Mouse (Mus musculus) heart, adult 10 weeks (tissue): ENCODE results near the gene Fam135a. TPM values are rescaled to one million over a fixed set of nuclear protein-coding genes. Genes with fewer than 3 reads are reported as not detected.

Experiments
- polyA plus RNA-seq: library from polyadenylated mRNA; stranded (reverse); fragments of 350-450 nt; fragmentation: Illumina TruSeq; extraction: RNeasy Lipid Tissue Mini Kit (QIAGEN cat#74804); gene quantifications from one replicate; pipeline ENCODE4 v1.2.3, GENCODE M21; 2014; ENCODE audit warnings: low read depth, low replicate concordance

The Fam135a gene
- polyA plus RNA-seq, result 27.1 TPM

GRCm38 (mm10) chr1:24099926-24100869 lies at the start of gene Fam135a:
Gene Fam135a (minus strand): TSS chr1:24100341.

GRCm38 (mm10) chr1:24005070-24005804 lies 94.9 kb downstream of the Fam135a start, which contains the start of gene Sdhaf4:
Gene Sdhaf4 (minus strand): TSS chr1:24005656.

Other genes starting within 250 kb of the Fam135a start
- 17.6 TPM for gene Smap1, start 178.0 kb downstream of the Fam135a start, polyA plus RNA-seq
- 75.3 TPM for gene Sdhaf4, start 94.7 kb downstream of the Fam135a start, polyA plus RNA-seq
- gene Col9a1, start 77.3 kb upstream of the Fam135a start, polyA plus RNA-seq, result not detected